Mouse (Mus musculus) testis, adult 2 months (tissue): ENCODE measurements at regions not wholly inside any gene's neighbourhood (a gene's known extent, or its start where the extent isn't known, plus 50 kb on each side); places are given as distances from the start of the nearest gene placed in this dataset.

Experiments used
- H3K27ac ChIP-seq: fragments of 200-500 bp; 2 replicates; pipeline ENCODE4 v1.5.1; 2012; ENCODE audit warnings: low read depth, low read length; ENCODE audit not compliant: control insufficient read depth, insufficient read depth
- H3K27me3 ChIP-seq: fragments of 200-500 bp; 2 replicates; pipeline ENCODE4 v1.6.1; 2012; ENCODE audit warnings: mild to moderate bottlenecking, low read length, moderate library complexity; ENCODE audit not compliant: control insufficient read depth, insufficient read depth
- H3K36me3 ChIP-seq: fragments of 200-500 bp; 2 replicates; pipeline ENCODE4 v1.6.1; 2012; ENCODE audit warnings: mild to moderate bottlenecking, low read length; ENCODE audit not compliant: control insufficient read depth, insufficient read depth
- H3K4me1 ChIP-seq: fragments of 200-500 bp; 2 replicates; pipeline ENCODE4 v1.6.1; 2012; ENCODE audit warnings: low read length; ENCODE audit not compliant: control insufficient read depth, insufficient read depth
- H3K4me3 ChIP-seq: fragments of 200-500 bp; 2 replicates; pipeline ENCODE4 v1.5.1; 2012; ENCODE audit warnings: low read depth, mild to moderate bottlenecking, low read length, moderate library complexity, mixed read lengths; ENCODE audit not compliant: control insufficient read depth
- CTCF ChIP-seq: fragments of 200-500 bp; IDR thresholded peaks from 2 replicates; pipeline ENCODE4 v1.5.1; 2012; ENCODE audit warnings: low read depth, mild to moderate bottlenecking, inconsistent platforms, low read length, moderate library complexity; ENCODE audit not compliant: control insufficient read depth, insufficient read depth, insufficient replicate concordance
- POLR2A ChIP-seq: fragments of 200-500 bp; IDR thresholded peaks from 2 replicates; pipeline ENCODE4 v1.6.1; 2012; ENCODE audit warnings: low read depth, mild to moderate bottlenecking, inconsistent platforms, low read length, moderate library complexity; ENCODE audit not compliant: control insufficient read depth

- Histone ChIP-seq H3K36me3 (no peaks in the 10 kb centered on the region), H3K27me3 (no peaks in the 10 kb centered on the region), H3K4me3 (no peak overlapping the region), H3K27ac (peak overlapping the region; percentile 88), H3K4me1 (peaks cover 9% of the 10 kb centered on the region)
- no peak for TF ChIP-seq POLR2A
- no peak for TF ChIP-seq CTCF
Measured at GRCm38 (mm10) chr19:23058502-23058900, 82.5 kb upstream of the Klf9 start.

GRCm38 (mm10) chr19:23061081-23061640, 79.9 kb upstream of the Klf9 start:
- no peak overlapping the region for H3K4me3 ChIP-seq

DNA sequence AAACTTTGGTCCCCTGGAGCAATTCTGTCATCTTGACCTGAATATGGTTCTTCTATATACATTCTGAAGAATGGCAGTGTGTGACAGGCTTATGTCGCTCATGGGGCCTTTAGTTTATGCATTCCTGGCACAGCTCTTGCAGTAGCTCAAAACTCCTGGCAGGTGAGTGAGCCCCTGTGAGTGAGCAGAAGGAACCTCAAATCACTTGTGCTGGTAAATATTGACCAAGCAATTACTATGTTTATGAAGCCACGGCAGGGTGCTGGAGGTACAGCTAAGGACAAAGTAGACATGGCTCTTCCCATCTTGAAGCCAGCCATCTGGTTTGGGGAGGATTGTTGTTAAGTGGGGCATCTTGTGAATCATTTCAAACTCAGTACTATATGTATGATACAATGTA, 79.1 kb upstream of the Klf9 start:
- TF ChIP-seq POLR2A (no peak), CTCF (no peak)

More at GRCm38 (mm10) chr19:23061081-23061640, 79.9 kb upstream of the Klf9 start:
- H3K27me3 ChIP-seq: no peaks in the 10 kb centered on the region
- peaks cover 9% of the 10 kb centered on the region for H3K4me1 ChIP-seq
- no peaks in the 10 kb centered on the region for H3K36me3 ChIP-seq
- TF ChIP-seq CTCF (no peak), POLR2A (no peak)
- H3K27ac ChIP-seq: no peak overlapping the region; the same call in 1 of the 2 replicates

DNA sequence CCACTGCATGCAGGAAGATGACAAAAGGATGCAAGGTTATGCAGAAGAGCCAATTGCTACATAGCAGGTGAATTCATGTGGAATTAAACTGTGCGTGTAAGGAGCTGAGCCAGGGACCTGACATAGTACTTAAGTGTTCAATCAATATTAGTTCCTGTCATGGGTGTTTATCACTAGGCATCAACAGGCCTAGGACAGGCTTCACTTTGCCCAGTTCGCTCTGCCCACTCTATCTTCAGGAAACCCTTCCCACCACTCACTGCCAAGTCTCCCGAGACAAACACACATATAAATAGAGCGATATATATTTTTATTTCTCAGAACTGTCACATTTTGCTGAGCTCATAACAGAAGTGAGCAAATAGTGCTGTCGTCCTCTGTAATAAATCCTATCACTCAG, 78.2 kb upstream of the Klf9 start:
- Histone ChIP-seq H3K4me3 (no peak overlapping the region), H3K36me3 (no peaks in the 10 kb centered on the region), H3K27ac (no peak overlapping the region), H3K27me3 (no peaks in the 10 kb centered on the region), H3K4me1 (peaks cover 4% of the 10 kb centered on the region)
- TF ChIP-seq POLR2A: no peak
- no peak for TF ChIP-seq CTCF

More for the DNA sequence above, 79.1 kb upstream of the Klf9 start:
- no peak overlapping the region for H3K27ac ChIP-seq
- H3K36me3 ChIP-seq: no peaks in the 10 kb centered on the region
- no peak overlapping the region for H3K4me3 ChIP-seq
- H3K4me1 ChIP-seq: peaks cover 7% of the 10 kb centered on the region
- H3K27me3 ChIP-seq: no peaks in the 10 kb centered on the region

GRCm38 (mm10) chr19:23065548-23065947, 75.5 kb upstream of the Klf9 start:
- Histone ChIP-seq H3K4me1 (no peaks in the 10 kb centered on the region), H3K4me3 (no peak overlapping the region), H3K27me3 (no peaks in the 10 kb centered on the region), H3K27ac (peak overlapping the region; percentile 26; the same call in 1 of the 2 replicates), H3K36me3 (no peaks in the 10 kb centered on the region)
- TF ChIP-seq POLR2A (no peak), CTCF (no peak)

DNA sequence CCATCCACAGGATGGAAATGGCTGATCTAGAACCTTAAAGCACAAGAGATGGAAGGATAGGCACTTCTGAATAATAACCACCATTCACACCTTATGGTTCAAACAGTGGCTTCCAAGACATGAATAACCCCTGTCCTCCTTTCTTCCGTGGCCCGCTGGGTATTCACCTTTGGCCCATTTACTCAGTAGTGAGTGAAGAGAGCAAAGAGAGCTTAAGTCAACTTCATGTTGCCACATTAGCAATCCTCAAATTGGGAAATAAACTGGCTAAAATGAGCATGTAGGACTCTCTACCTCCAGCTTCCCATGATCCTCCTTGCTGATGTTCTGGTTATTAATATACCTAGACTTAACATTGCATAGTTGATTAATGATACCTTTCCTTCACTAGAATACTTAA, 74.3 kb upstream of the Klf9 start:
- no peaks in the 10 kb centered on the region for H3K36me3 ChIP-seq
- no peak overlapping the region for H3K4me3 ChIP-seq
- TF ChIP-seq CTCF: no peak
- TF ChIP-seq POLR2A: no peak
- no peaks in the 10 kb centered on the region for H3K27me3 ChIP-seq
- H3K27ac ChIP-seq: no peak overlapping the region
- no peaks in the 10 kb centered on the region for H3K4me1 ChIP-seq

DNA sequence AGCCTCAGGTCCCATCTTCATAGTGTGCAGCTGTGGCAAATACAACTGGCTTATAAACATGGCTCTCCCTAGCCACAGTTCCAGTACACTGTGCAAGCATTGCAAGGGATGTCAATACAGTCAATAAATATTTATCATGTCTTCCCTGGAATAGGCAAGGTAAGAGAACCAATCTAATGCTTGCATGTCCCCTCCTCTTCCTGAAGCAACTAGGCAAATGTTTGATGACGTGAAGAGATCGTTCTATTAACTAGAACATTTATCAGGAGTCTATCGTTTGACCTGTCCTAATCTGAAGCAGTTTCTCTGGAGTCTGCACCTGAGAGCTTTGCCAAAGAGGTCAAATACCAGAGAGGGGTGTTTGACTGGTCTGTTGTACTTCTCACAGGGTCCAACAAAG, 72.4 kb upstream of the Klf9 start:
- Histone ChIP-seq H3K36me3 (no peaks in the 10 kb centered on the region), H3K27me3 (no peaks in the 10 kb centered on the region), H3K4me1 (no peaks in the 10 kb centered on the region), H3K4me3 (no peak overlapping the region), H3K27ac (no peak overlapping the region)
- TF ChIP-seq CTCF (no peak), POLR2A (no peak)
